Mouse (Mus musculus) kidney, embryonic 15.5 days (tissue): ENCODE data around the gene Slc2a12. TPM values are rescaled to one million over a fixed set of nuclear protein-coding genes. Genes with fewer than 3 reads are reported as not detected.

Source experiments
- ATAC-seq: fragments of 200-750 bp; cut with Nextera tagmentation; replicated peaks from 2 replicates; pipeline ENCODE4 v1.8.0; 2017; ENCODE audit warnings: moderate TSS enrichment; ENCODE audit not compliant: low FRiP score
- H3K27ac ChIP-seq: fragments of 300-500 bp; sonication (generic); 2 replicates; pipeline ENCODE4 v1.5.1; 2015; ENCODE audit warnings: mild to moderate bottlenecking, inconsistent platforms
- H3K27me3 ChIP-seq: fragments of 300-500 bp; sonication (generic); 2 replicates; pipeline ENCODE4 v1.6.1; 2015; ENCODE audit warnings: inconsistent platforms
- H3K36me3 ChIP-seq: fragments of 300-500 bp; sonication (generic); 2 replicates; pipeline ENCODE4 v1.6.1; 2015; ENCODE audit warnings: inconsistent platforms
- H3K4me1 ChIP-seq: fragments of 300-500 bp; sonication (generic); 2 replicates; pipeline ENCODE4 v1.6.1; 2015; ENCODE audit warnings: inconsistent platforms
- H3K4me2 ChIP-seq: fragments of 300-500 bp; sonication (generic); 2 replicates; pipeline ENCODE4 v1.6.1; 2015; ENCODE audit warnings: moderate library complexity, mild to moderate bottlenecking, inconsistent platforms
- H3K4me3 ChIP-seq: fragments of 300-500 bp; sonication (generic); replicated peaks from 2 replicates; pipeline ENCODE4 v1.5.1; 2015; ENCODE audit warnings: mild to moderate bottlenecking, inconsistent platforms
- H3K9ac ChIP-seq: fragments of 300-500 bp; sonication (generic); 2 replicates; pipeline ENCODE4 v1.6.1; 2015; ENCODE audit warnings: mild to moderate bottlenecking, inconsistent platforms
- H3K9me3 ChIP-seq: fragments of 300-500 bp; sonication (generic); replicated peaks from 2 replicates; pipeline ENCODE4 v1.6.1; 2016; ENCODE audit warnings: inconsistent platforms
- WGBS: fragments of 180-500 bp; shearing (Covaris S2); methylation state at CpG from one replicate; pipeline ENCODE4 v1.1.7; 2015; ENCODE audit warnings: mixed read lengths; 5-methylcytosine and 5-hydroxymethylcytosine counted together
- polyA plus RNA-seq: library from polyadenylated mRNA; unstranded; fragments of >200 nt; fragmentation: Nextera tagmentation; extraction: Ambion mirVana; gene quantifications from 2 replicates; pipeline ENCODE4 v1.2.1, GENCODE M21; 2015

Gene Slc2a12
- polyA plus RNA-seq, 1 experiment from 2014 or later: 1.9 TPM

GRCm38 (mm10) chr10:22710173-22710777 lies 65.5 kb downstream of the Slc2a12 start:
- H3K36me3 ChIP-seq: peaks cover 53% of the 10 kb centered on the region
- no peaks in the 10 kb centered on the region for H3K27me3 ChIP-seq

DNA sequence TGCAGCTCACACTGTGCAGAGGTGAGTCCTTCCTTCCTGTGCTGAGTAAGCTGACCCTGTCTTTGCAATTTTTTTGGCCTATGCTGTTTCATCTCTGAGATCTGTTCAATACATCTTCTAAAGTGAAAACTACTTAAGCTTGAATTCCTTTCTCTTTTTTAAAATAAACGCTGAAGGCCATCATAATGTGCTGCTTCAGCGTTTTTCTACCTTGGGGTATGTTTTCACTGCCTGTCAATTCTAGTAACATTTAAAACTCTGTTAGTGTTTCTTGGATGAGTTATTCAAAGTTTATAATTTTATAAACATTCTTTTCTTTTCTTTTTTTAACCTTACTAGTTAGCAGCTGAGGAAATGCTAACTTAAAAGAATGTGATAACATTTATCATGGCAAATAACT lies 68.1 kb downstream of the Slc2a12 start:
- ATAC-seq: no peak
- 66% methylated on average over 2 of the region's 2 CpGs for WGBS
- Histone ChIP-seq H3K9ac (no peak overlapping the region), H3K4me1 (0 out of 2 replicates have a peak, but pooled peaks cover 2% of the 10 kb centered on the region), H3K27ac (no peak overlapping the region), H3K9me3 (no peaks in the 10 kb centered on the region), H3K4me2 (no peak overlapping the region), H3K27me3 (no peaks in the 10 kb centered on the region), H3K36me3 (peaks cover 28% of the 10 kb centered on the region), H3K4me3 (no peak overlapping the region)

More at GRCm38 (mm10) chr10:22710173-22710777, 65.5 kb downstream of the Slc2a12 start:
- WGBS: 91% methylated on average over 13 of the region's 13 CpGs
- Histone ChIP-seq H3K4me3 (no peak overlapping the region), H3K4me1 (0 out of 2 replicates have a peak, but pooled peaks cover 2% of the 10 kb centered on the region), H3K9me3 (no peaks in the 10 kb centered on the region), H3K27ac (no peak overlapping the region), H3K4me2 (no peak overlapping the region), H3K9ac (no peak overlapping the region)
- no peak for ATAC-seq

- no peak overlapping the region for H3K4me3 ChIP-seq
- ATAC-seq: no peak
- H3K27ac ChIP-seq: no peak overlapping the region
- no peaks in the 10 kb centered on the region for H3K9me3 ChIP-seq
- H3K4me2 ChIP-seq: no peak overlapping the region
- no peak overlapping the region for H3K9ac ChIP-seq
- peaks cover 12% of the 10 kb centered on the region for H3K36me3 ChIP-seq
- H3K27me3 ChIP-seq: no peaks in the 10 kb centered on the region
- H3K4me1 ChIP-seq: 0 out of 2 replicates have a peak, but pooled peaks cover 2% of the 10 kb centered on the region
- 77% methylated on average over 4 of the region's 4 CpGs for WGBS
These were observed 69.7 kb downstream of the Slc2a12 start for GRCm38 (mm10) chr10:22714520-22714919.

- no peak overlapping the region for H3K27ac ChIP-seq
- H3K9ac ChIP-seq: no peak overlapping the region
- 0 out of 2 replicates have a peak, but pooled peaks cover 3% of the 10 kb centered on the region for H3K4me1 ChIP-seq
- no peaks in the 10 kb centered on the region for H3K36me3 ChIP-seq
- no peak overlapping the region for H3K4me2 ChIP-seq
- no peak overlapping the region for H3K4me3 ChIP-seq
- no peak for ATAC-seq
- no peaks in the 10 kb centered on the region for H3K9me3 ChIP-seq
- H3K27me3 ChIP-seq: no peaks in the 10 kb centered on the region
- 45% methylated on average over 4 of the region's 4 CpGs for WGBS
These were observed 73.7 kb downstream of the Slc2a12 start for GRCm38 (mm10) chr10:22718475-22718874.

- no peaks in the 10 kb centered on the region for H3K9me3 ChIP-seq
- H3K4me2 ChIP-seq: no peak overlapping the region
- ATAC-seq: no peak
- no peak overlapping the region for H3K27ac ChIP-seq
- 0 out of 2 replicates have a peak, but pooled peaks cover 3% of the 10 kb centered on the region for H3K4me1 ChIP-seq
- no peak overlapping the region for H3K4me3 ChIP-seq
- H3K36me3 ChIP-seq: no peaks in the 10 kb centered on the region
- H3K9ac ChIP-seq: no peak overlapping the region
- WGBS: 87% methylated on average over 5 of the region's 5 CpGs
- H3K27me3 ChIP-seq: no peaks in the 10 kb centered on the region
These were observed 76.1 kb downstream of the Slc2a12 start for GRCm38 (mm10) chr10:22720781-22721529.

DNA sequence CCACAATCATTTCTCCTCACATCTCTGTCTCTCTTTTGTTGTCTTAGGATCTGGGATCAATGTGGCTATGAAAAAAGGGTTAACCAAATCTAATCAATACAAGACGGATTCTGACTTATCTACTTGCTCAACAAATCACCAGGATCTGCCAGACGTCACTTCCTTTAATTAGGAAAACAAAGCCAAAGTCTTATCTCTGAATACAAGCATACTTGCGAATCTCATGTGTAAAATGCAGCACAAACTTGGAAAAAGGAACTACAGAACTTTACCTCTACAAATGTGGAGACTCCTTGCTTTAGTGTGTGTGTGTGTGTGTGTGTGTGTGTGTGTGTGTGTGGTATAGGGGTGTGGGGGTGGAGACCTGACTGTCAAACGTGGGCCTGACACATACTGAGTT lies 80.4 kb downstream of the Slc2a12 start:
- no peak overlapping the region for H3K9ac ChIP-seq
- H3K36me3 ChIP-seq: no peaks in the 10 kb centered on the region
- no peak overlapping the region for H3K4me3 ChIP-seq
- H3K27me3 ChIP-seq: no peaks in the 10 kb centered on the region
- H3K27ac ChIP-seq: no peak overlapping the region
- WGBS: 58% methylated on average over 4 of the region's 4 CpGs
- H3K4me1 ChIP-seq: peaks cover 16% of the 10 kb centered on the region
- no peaks in the 10 kb centered on the region for H3K9me3 ChIP-seq
- no peak for ATAC-seq
- no peak overlapping the region for H3K4me2 ChIP-seq

- Histone ChIP-seq H3K9me3 (no peaks in the 10 kb centered on the region), H3K9ac (no peak overlapping the region), H3K4me1 (peaks cover 18% of the 10 kb centered on the region), H3K27ac (no peak overlapping the region), H3K36me3 (no peaks in the 10 kb centered on the region), H3K4me3 (no peak overlapping the region), H3K27me3 (no peaks in the 10 kb centered on the region), H3K4me2 (no peak overlapping the region)
- WGBS: 74% methylated on average over 7 of the region's 7 CpGs
- no peak for ATAC-seq
These were observed 81.5 kb downstream of the Slc2a12 start for GRCm38 (mm10) chr10:22726295-22726694.

DNA sequence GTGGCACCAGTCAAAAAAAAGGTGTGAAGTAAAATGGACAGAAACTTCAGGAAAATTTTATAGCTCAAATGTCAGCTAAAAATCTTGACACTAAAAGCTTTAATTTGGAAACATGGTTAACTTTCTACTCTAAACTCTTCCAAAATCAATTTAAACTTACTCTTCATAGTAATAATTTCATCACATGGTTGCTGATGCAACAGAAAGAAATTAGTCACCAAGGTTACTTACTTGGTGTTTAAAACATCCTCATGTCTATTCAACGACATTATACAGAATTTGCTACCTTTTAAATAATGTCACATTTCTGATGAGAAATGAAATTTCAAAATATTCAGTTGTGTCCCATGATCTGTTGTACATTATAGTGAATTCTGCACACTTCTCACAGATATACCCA lies 83.4 kb downstream of the Slc2a12 start:
- Histone ChIP-seq H3K27ac (no peak overlapping the region), H3K36me3 (no peaks in the 10 kb centered on the region), H3K9ac (no peak overlapping the region), H3K9me3 (no peaks in the 10 kb centered on the region), H3K4me2 (no peak overlapping the region), H3K27me3 (no peaks in the 10 kb centered on the region), H3K4me1 (peaks cover 23% of the 10 kb centered on the region), H3K4me3 (no peak overlapping the region)
- WGBS: 83% methylated on average over 1 of the region's 1 CpGs
- no peak for ATAC-seq

DNA sequence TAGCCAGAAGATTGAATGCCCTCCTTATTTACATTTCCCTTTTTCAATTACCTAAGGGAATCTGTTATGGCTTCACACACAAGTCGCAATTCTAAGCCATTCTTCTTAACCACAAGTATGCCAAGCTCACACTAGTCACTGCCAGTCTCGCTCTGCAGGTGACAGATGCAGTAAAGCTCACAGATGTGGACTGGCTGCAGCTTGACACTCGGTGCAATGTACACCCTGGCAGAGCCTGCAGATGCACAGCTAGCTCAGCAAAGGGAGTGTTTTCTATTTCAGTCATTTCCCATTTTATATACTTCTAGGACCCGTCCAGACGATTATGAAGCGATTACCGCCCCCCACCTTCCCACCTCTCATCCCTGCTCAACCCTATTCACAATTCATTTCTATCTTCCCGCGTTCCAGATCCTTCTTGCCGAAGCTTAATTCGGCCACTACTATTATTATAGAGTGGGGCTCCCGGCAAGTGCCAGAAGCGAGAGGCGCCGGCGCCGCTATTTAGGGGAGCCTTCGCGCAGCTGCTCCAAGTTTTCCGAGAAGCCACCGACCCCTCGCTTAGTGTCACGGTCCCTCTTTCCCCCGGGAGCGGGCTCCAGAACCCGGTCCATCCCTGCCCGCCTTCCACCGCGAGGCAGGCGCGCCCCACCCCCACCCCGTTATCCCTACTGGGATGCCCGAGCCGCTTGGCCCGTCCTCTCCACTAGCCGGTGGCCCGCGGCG lies 85.6 kb downstream of the Slc2a12 start:
- peak; percentile 67 for ATAC-seq
- H3K27ac ChIP-seq: peak overlapping the region; percentile 81
- H3K9ac ChIP-seq: peak overlapping the region; percentile 92
- H3K36me3 ChIP-seq: no peaks in the 10 kb centered on the region
- H3K27me3 ChIP-seq: no peaks in the 10 kb centered on the region
- WGBS: under 1% methylated on average over 39 of the region's 39 CpGs
- H3K9me3 ChIP-seq: no peaks in the 10 kb centered on the region
- peaks cover 20% of the 10 kb centered on the region for H3K4me1 ChIP-seq
- H3K4me3 ChIP-seq: peak overlapping the region; percentile 76
- peak overlapping the region; percentile 87 for H3K4me2 ChIP-seq

- 2% methylated on average over 32 of the region's 33 CpGs for WGBS
- no peaks in the 10 kb centered on the region for H3K36me3 ChIP-seq
- peak overlapping the region; percentile 76 for H3K4me3 ChIP-seq
- H3K27ac ChIP-seq: peak overlapping the region; percentile 81
- peak overlapping the region; percentile 92 for H3K9ac ChIP-seq
- H3K9me3 ChIP-seq: no peaks in the 10 kb centered on the region
- H3K4me1 ChIP-seq: peaks cover 20% of the 10 kb centered on the region
- peak overlapping the region; percentile 87 for H3K4me2 ChIP-seq
- no peak; the same call in 1 of the 2 replicates for ATAC-seq
- H3K27me3 ChIP-seq: no peaks in the 10 kb centered on the region
These were observed 86.1 kb downstream of the Slc2a12 start for GRCm38 (mm10) chr10:22730992-22731271.

DNA sequence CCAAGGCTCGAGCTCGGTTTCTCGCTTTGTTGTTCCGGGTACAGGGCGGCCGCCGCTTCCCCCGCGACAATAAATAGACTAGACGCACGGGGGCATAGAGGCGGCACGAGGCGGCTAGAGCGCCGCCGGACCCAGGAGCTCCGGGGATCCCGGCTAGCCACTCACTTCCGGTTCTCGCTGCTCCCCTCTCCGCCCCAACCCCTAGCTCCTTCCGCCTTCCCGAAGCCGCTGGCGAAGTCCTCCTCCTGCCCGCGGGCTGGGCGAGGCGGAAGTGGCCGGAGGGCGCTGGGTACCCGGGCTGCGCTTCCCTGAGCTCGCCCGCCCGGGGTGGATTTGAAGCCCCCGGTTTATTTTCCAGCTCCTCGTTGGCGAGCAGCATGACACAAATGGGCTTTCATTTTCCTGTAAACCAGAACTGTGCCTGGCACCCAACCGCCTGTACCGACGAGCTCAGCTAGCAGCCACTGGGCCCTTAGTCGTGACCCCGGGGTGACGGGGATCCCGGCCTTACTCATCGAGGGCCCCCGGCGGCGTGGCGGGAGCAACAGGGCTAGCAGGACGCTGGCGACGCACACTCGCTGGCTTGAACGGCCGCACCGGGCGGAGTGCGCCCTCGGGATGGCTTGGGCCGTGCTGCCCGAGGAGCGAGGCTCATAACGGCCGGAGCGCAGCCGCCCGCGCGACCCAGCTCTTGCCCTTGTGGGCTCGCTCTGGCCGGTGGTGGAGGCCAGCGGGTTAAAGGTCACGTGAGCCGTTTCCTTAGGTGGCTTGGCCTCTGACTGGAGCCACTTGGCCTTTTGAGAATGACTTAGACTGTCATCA lies 86.7 kb downstream of the Slc2a12 start, which contains the start of gene Tbpl1:
TSS of gene Tbpl1 (minus strand) at position 667 of the 822 bp plus-strand sequence.
- peaks cover 20% of the 10 kb centered on the region for H3K4me1 ChIP-seq
- no peaks in the 10 kb centered on the region for H3K36me3 ChIP-seq
- peak within 1 kb of the TSS; percentile 87 for H3K4me2 ChIP-seq
- H3K4me3 ChIP-seq: peak within 1 kb of the TSS; percentile 76
- H3K27me3 ChIP-seq: no peaks in the 10 kb centered on the region
- under 1% methylated on average over 77 of the region's 77 CpGs for WGBS
- peak within 1 kb of the TSS; percentile 92 for H3K9ac ChIP-seq
- H3K27ac ChIP-seq: peak within 1 kb of the TSS; percentile 91
- peak; percentile 98 for ATAC-seq
- no peaks in the 10 kb centered on the region for H3K9me3 ChIP-seq
